18 mouse cellular contexts compared by ENCODE assay signal in genomic region chr2:28066686-28067085, GRCm38 (mm10). TPM values are rescaled to one million over a fixed set of nuclear protein-coding genes. Genes with fewer than 3 reads are reported as not detected.
DNase-seq lines count a peak whose midpoint lies in the region; ATAC-seq and TF ChIP-seq lines count a peak whose summit lies in the region.
"Had no signal": no experiment of that assay in that cellular context is flagged by ENCODE, and none has a peak within 500 bp of the region (broad histone marks: within the 10 kb centered on the region; RNA-seq: fewer than 3 reads in every experiment).

No protein-coding gene starts in this region.

- TF ChIP-seq POLR2A in limb, embryonic 14.5 days (IDR thresholded peaks at IDR 0.05; ENCODE audit: borderline replicate concordance, extremely low read depth, insufficient read depth, insufficient read length), result no peak

- no peak overlapping the region for H3K9ac ChIP-seq in forebrain, embryonic 12.5 days
- H3K9ac ChIP-seq in forebrain, embryonic 16.5 days (replicated peaks; ENCODE audit: low read depth, low read length), result no peak overlapping the region
- H3K9ac ChIP-seq in limb, embryonic 14.5 days (ENCODE audit: low read depth, low read length, severe bottlenecking), result no peak overlapping the region
- H3K9ac ChIP-seq in liver, embryonic 15.5 days, result 0 out of 2 replicates have a peak overlapping the region, but pooled peaks have one; percentile 21
- H3K9ac ChIP-seq: midbrain, embryonic 12.5 days; neural tube, embryonic 12.5 days; stomach, embryonic 15.5 days had no signal

- peaks cover 9% of the 10 kb centered on the region for H3K4me1 ChIP-seq in forebrain, embryonic 12.5 days
- H3K4me1 ChIP-seq in forebrain, embryonic 16.5 days (replicated peaks; ENCODE audit: control insufficient read depth, insufficient read depth, low read length), result peaks cover 22% of the 10 kb centered on the region
- H3K4me1 ChIP-seq in limb, embryonic 14.5 days (ENCODE audit: control insufficient read depth, insufficient read depth, low read length), result 0 out of 2 replicates have a peak, but pooled peaks cover 3% of the 10 kb centered on the region
- H3K4me1 ChIP-seq in limb, embryonic 10.5 days, result peaks cover 2% of the 10 kb centered on the region; the same call in 1 of the 2 replicates
- peaks cover 79% of the 10 kb centered on the region for H3K4me1 ChIP-seq in liver, embryonic 15.5 days (replicated peaks)

- no peaks in the 10 kb centered on the region for H3K9me3 ChIP-seq in forebrain, embryonic 12.5 days
- no peaks in the 10 kb centered on the region for H3K9me3 ChIP-seq in forebrain, embryonic 16.5 days (ENCODE audit: control insufficient read depth, low read length)
- H3K9me3 ChIP-seq in limb, embryonic 14.5 days (ENCODE audit: control insufficient read depth, low read length), result no peaks in the 10 kb centered on the region
- H3K9me3 ChIP-seq in limb, embryonic 10.5 days (replicated peaks), result no peaks in the 10 kb centered on the region
- H3K9me3 ChIP-seq in liver, embryonic 15.5 days (replicated peaks), result no peaks in the 10 kb centered on the region
- H3K9me3 ChIP-seq: midbrain, embryonic 12.5 days; neural tube, embryonic 12.5 days; stomach, embryonic 15.5 days had no signal

- DNase-seq in limb, embryonic 14.5 days (ENCODE audit: low spot score), result no peak
- DNase-seq in limb, embryonic 10.5 days (ENCODE audit: low spot score), result no peak
- DNase-seq in brain, adult 2 months (ENCODE audit: low read depth, low spot score), result peak; percentile 70
- no peak for DNase-seq in gastrocnemius, postnatal 14 days
- no peak for DNase-seq in kidney, adult 11 months
- DNase-seq: gastrocnemius, postnatal 10 days; spleen, adult 18-20 months; thymus, postnatal 25 days had no signal

- no peak for ATAC-seq in forebrain, embryonic 12.5 days (ENCODE audit: low FRiP score)
- ATAC-seq in forebrain, embryonic 16.5 days, result no peak
- no peak for ATAC-seq in limb, embryonic 14.5 days (ENCODE audit: low FRiP score, low read depth)
- ATAC-seq in liver, embryonic 15.5 days (ENCODE audit: insufficient read depth), result no peak

- 80% methylated on average over 5 of the region's 5 CpGs for WGBS in forebrain, embryonic 12.5 days
- WGBS in forebrain, embryonic 16.5 days, result 81% methylated on average over 5 of the region's 5 CpGs
- 72% methylated on average over 5 of the region's 5 CpGs for WGBS in limb, embryonic 14.5 days
- 77% methylated on average over 5 of the region's 5 CpGs for WGBS in limb, embryonic 10.5 days
- WGBS in liver, embryonic 15.5 days (ENCODE audit: insufficient replicate concordance), result 69% methylated on average over 5 of the region's 5 CpGs

- H3K27ac ChIP-seq in forebrain, embryonic 12.5 days, result 0 out of 2 replicates have a peak overlapping the region, but pooled peaks have one; percentile 8
- no peak overlapping the region; the same call in 1 of the 2 replicates for H3K27ac ChIP-seq in forebrain, embryonic 16.5 days (ENCODE audit: low read length)
- H3K27ac ChIP-seq in limb, embryonic 14.5 days (replicated peaks; ENCODE audit: low read depth, low read length), result 0 out of 2 replicates have a peak overlapping the region, but pooled peaks have one; percentile 19
- no peak overlapping the region for H3K27ac ChIP-seq in limb, embryonic 10.5 days
- peak overlapping the region; percentile 96 for H3K27ac ChIP-seq in liver, embryonic 15.5 days (replicated peaks)
- H3K27ac ChIP-seq: midbrain, embryonic 12.5 days; neural tube, embryonic 12.5 days; stomach, embryonic 15.5 days had no signal

- H3K27me3 ChIP-seq in forebrain, embryonic 12.5 days, result no peaks in the 10 kb centered on the region
- H3K27me3 ChIP-seq in forebrain, embryonic 16.5 days (replicated peaks; ENCODE audit: control insufficient read depth, insufficient read depth, low read length), result no peaks in the 10 kb centered on the region
- no peaks in the 10 kb centered on the region for H3K27me3 ChIP-seq in limb, embryonic 14.5 days (ENCODE audit: control insufficient read depth, insufficient read depth, low read length)
- no peaks in the 10 kb centered on the region for H3K27me3 ChIP-seq in limb, embryonic 10.5 days (ENCODE audit: low read depth, poor library complexity, severe bottlenecking)
- no peaks in the 10 kb centered on the region for H3K27me3 ChIP-seq in liver, embryonic 15.5 days
- H3K27me3 ChIP-seq: midbrain, embryonic 12.5 days; neural tube, embryonic 12.5 days; stomach, embryonic 15.5 days had no signal

- H3K4me2 ChIP-seq in forebrain, embryonic 12.5 days, result no peak overlapping the region
- H3K4me2 ChIP-seq in forebrain, embryonic 16.5 days (ENCODE audit: low read length), result no peak overlapping the region
- no peak overlapping the region for H3K4me2 ChIP-seq in limb, embryonic 14.5 days (replicated peaks; ENCODE audit: low read depth, low read length, severe bottlenecking)
- H3K4me2 ChIP-seq in liver, embryonic 15.5 days, result no peak overlapping the region
- H3K4me2 ChIP-seq: midbrain, embryonic 12.5 days; neural tube, embryonic 12.5 days; stomach, embryonic 15.5 days had no signal

- intact Hi-C loops in gastrocnemius, postnatal 14 days (cut with DNase I; ENCODE audit: low total_unique reads), result no loop called here

- no peaks in the 10 kb centered on the region for H3K36me3 ChIP-seq in forebrain, embryonic 12.5 days (replicated peaks)
- H3K36me3 ChIP-seq in forebrain, embryonic 16.5 days (ENCODE audit: control insufficient read depth, insufficient read depth), result no peaks in the 10 kb centered on the region
- H3K36me3 ChIP-seq in limb, embryonic 14.5 days (ENCODE audit: control insufficient read depth, insufficient read depth, low read length), result no peaks in the 10 kb centered on the region
- H3K36me3 ChIP-seq in limb, embryonic 10.5 days, result no peaks in the 10 kb centered on the region
- no peaks in the 10 kb centered on the region for H3K36me3 ChIP-seq in liver, embryonic 15.5 days (replicated peaks)
- H3K36me3 ChIP-seq: midbrain, embryonic 12.5 days; neural tube, embryonic 12.5 days; stomach, embryonic 15.5 days had no signal

- no peak overlapping the region for H3K4me3 ChIP-seq in forebrain, embryonic 12.5 days (replicated peaks)
- H3K4me3 ChIP-seq in forebrain, embryonic 16.5 days (replicated peaks; ENCODE audit: low read length), result no peak overlapping the region
- H3K4me3 ChIP-seq in limb, embryonic 14.5 days (replicated peaks; ENCODE audit: low read length), result no peak overlapping the region
- no peak overlapping the region for H3K4me3 ChIP-seq in limb, embryonic 10.5 days
- H3K4me3 ChIP-seq in liver, embryonic 15.5 days (replicated peaks), result no peak overlapping the region
- H3K4me3 ChIP-seq: midbrain, embryonic 12.5 days; neural tube, embryonic 12.5 days; stomach, embryonic 15.5 days had no signal

RNA-seq across cellular contexts. Expression of gene Fcnb, which starts 18.0 kb away (rescaled TPM):
- polyA plus RNA-seq in forebrain, embryonic 12.5 days (2016; fragmentation: Nextera tagmentation; extraction: Ambion mirVana), result 0.29 TPM in 1 of 2 replicates, not detected in the other
- not detected in 2 replicates for polyA plus RNA-seq in forebrain, embryonic 16.5 days (2015; fragmentation: Nextera tagmentation; extraction: Ambion mirVana)
- 0.40 and 0.69 TPM in 2 replicates for polyA plus RNA-seq in limb, embryonic 14.5 days (2012; rRNA removed)
- 0.28 and 0.88 TPM in 2 replicates for polyA plus RNA-seq in limb, embryonic 14.5 days (2014; fragmentation: Nextera tagmentation; extraction: Ambion mirVana)
- 0.19 TPM in 1 of 2 replicates, not detected in the other for polyA plus RNA-seq in limb, embryonic 10.5 days (2016; fragmentation: Nextera tagmentation; extraction: Ambion mirVana)
- 63.9 and 70.8 TPM in 2 replicates for polyA plus RNA-seq in liver, embryonic 15.5 days (2015; fragmentation: Nextera tagmentation; extraction: Ambion mirVana)
- not detected for total RNA-seq in gastrocnemius, postnatal 14 days (2021)
- total RNA-seq: heart, postnatal 14 days; left cerebral cortex, adult 8-10 months; liver, adult 2 months had no signal
- polyA plus RNA-seq: kidney, embryonic 14.5 days; liver, adult 2 months; midbrain, embryonic 12.5 days had no signal

Comparison
In these comparisons a context has a peak if more than half of its experiments do, and no peak if none do; other contexts are left out.
1. H3K27ac ChIP-seq: peak in forebrain, embryonic 12.5 days (single experiment), limb, embryonic 14.5 days (single experiment) and liver, embryonic 15.5 days (single experiment); none in forebrain, embryonic 16.5 days (single experiment) and limb, embryonic 10.5 days (single experiment).
2. RNA of gene Fcnb, which starts 18.0 kb away (polyA plus RNA-seq): 63.9 to 70.8 TPM in liver, embryonic 15.5 days; 0.28 to 0.88 TPM in limb, embryonic 14.5 days, 0.29 TPM in forebrain, embryonic 12.5 days, 0.19 TPM in limb, embryonic 10.5 days and not detected in forebrain, embryonic 16.5 days; every median in the first group is over 10 times any median in the second.